ENCODE assay signal across 10 mouse cellular contexts in genomic region chr9:75299342-75299741, GRCm38 (mm10). TPM values are rescaled to one million over a fixed set of nuclear protein-coding genes. Genes with fewer than 3 reads are reported as not detected.
DNase-seq lines count a peak whose midpoint lies in the region; TF ChIP-seq lines count a peak whose summit lies in the region.
"Had no signal": no experiment of that assay in that cellular context is flagged by ENCODE, and none has a peak within 500 bp of the region (broad histone marks: within the 10 kb centered on the region; RNA-seq: fewer than 3 reads in every experiment).

No protein-coding gene starts in this region.

- peak; percentile 54 for TF ChIP-seq CTCF in gastrocnemius, adult 2 months (IDR thresholded peaks at IDR 0.05)
- TF ChIP-seq CTCF in thymus, adult 2 months (IDR thresholded peaks at IDR 0.05; ENCODE audit: borderline replicate concordance, control insufficient read depth, extremely low read depth, insufficient read depth, low read length, poor library complexity), result no peak

- TF ChIP-seq POLR2A in thymus, adult 2 months (IDR thresholded peaks at IDR 0.05; ENCODE audit: control insufficient read depth, extremely low read depth, insufficient read depth, low read length, poor library complexity), result no peak

- H3K36me3 ChIP-seq in thymus, adult 2 months (ENCODE audit: control insufficient read depth, insufficient read depth, low read length), result no peaks in the 10 kb centered on the region

- peaks cover 5% of the 10 kb centered on the region; the same call in 1 of the 2 replicates for H3K4me1 ChIP-seq in thymus, adult 2 months (replicated peaks; ENCODE audit: control insufficient read depth, insufficient read depth, low read length)

- DNase-seq in gastrocnemius, adult 2 months, result no peak
- DNase-seq in gastrocnemius, adult 8-10 months (ENCODE audit: low spot score in 2 of 2), result no peak
- DNase-seq in thymus, adult 2 months, result peak; percentile 40
- no peak for DNase-seq in thymus, postnatal 36 days
- DNase-seq in c-Kit-positive CD71-positive TER-119-positive erythroid progenitor cells, embryonic 14.5 days (ENCODE audit: low spot score), result peak; percentile 35
- DNase-seq in thymus, postnatal 4 days, result peak; percentile 27
- DNase-seq in urinary bladder, postnatal 14 days (ENCODE audit: low spot score), result no peak
- no peak for DNase-seq in spleen, postnatal 4 days (ENCODE audit: low spot score in 2 of 2)

- intact Hi-C loops in gastrocnemius, adult 2 months (cut with DNase I), result no loop called here

- H3K4me3 ChIP-seq in gastrocnemius, adult 2 months, result no peak overlapping the region
- H3K4me3 ChIP-seq in thymus, adult 2 months (ENCODE audit: control insufficient read depth, insufficient read depth, low read length), result no peak overlapping the region

- H3K27ac ChIP-seq in gastrocnemius, adult 2 months, result no peak overlapping the region
- H3K27ac ChIP-seq in thymus, adult 2 months (ENCODE audit: control insufficient read depth, insufficient read depth, low read length), result no peak overlapping the region

- H3K27me3 ChIP-seq in thymus, adult 2 months (ENCODE audit: control insufficient read depth, insufficient read depth, low read length), result no peaks in the 10 kb centered on the region

- 79% methylated on average over 2 of the region's 2 CpGs for WGBS in thymus, adult 2 months

RNA-seq across cellular contexts. Expression of gene Gnb5, which starts 6.7 kb away (rescaled TPM):
- 10 to 100 TPM in 1 of 2 experiments, 1 to 10 TPM in 1; 7.6 to 15.4 TPM for total RNA-seq in gastrocnemius, adult 2 months (2021)
- 10 to 100 TPM in 3 of 4 experiments, 1 to 10 TPM in 1; 8.9 to 13.8 (median 12.0) TPM for total RNA-seq in gastrocnemius, adult 8-10 months (2022)
- 5.1 and 7.3 TPM in 2 replicates for polyA plus RNA-seq in thymus, adult 2 months (2012; rRNA removed)

RNA-seq across cellular contexts. Expression of gene Bcl2l10, which starts 48.2 kb away (rescaled TPM):
- total RNA-seq in gastrocnemius, adult 2 months (2021), result not detected
- total RNA-seq in gastrocnemius, adult 8-10 months (2022), result not detected
- polyA plus RNA-seq in thymus, adult 2 months (2012; rRNA removed), result not detected in 2 replicates
- total RNA-seq: neutrophil, adult 5-6 weeks had no signal
- polyA plus RNA-seq: intestine, embryonic 14.5 days had no signal

Comparison
In these comparisons a context has a peak if more than half of its experiments do, and no peak if none do; other contexts are left out.
1. DNase-seq: peak in thymus, adult 2 months (single experiment), c-Kit-positive CD71-positive TER-119-positive erythroid progenitor cells, embryonic 14.5 days (single experiment) and thymus, postnatal 4 days (single experiment); none in gastrocnemius, adult 2 months (single experiment), gastrocnemius, adult 8-10 months (0 of 2), thymus, postnatal 36 days (0 of 2), urinary bladder, postnatal 14 days (single experiment) and spleen, postnatal 4 days (0 of 2).